Mouse (Mus musculus) kidney, postnatal 10 days (tissue): ENCODE measurements around the gene Tanc1.

ENCODE experiments used
- DNase-seq: peaks from one replicate; pipeline ENCODE4 v3.0.0; 2021; ENCODE audit warnings: mixed read lengths

The Tanc1 gene

DNA sequence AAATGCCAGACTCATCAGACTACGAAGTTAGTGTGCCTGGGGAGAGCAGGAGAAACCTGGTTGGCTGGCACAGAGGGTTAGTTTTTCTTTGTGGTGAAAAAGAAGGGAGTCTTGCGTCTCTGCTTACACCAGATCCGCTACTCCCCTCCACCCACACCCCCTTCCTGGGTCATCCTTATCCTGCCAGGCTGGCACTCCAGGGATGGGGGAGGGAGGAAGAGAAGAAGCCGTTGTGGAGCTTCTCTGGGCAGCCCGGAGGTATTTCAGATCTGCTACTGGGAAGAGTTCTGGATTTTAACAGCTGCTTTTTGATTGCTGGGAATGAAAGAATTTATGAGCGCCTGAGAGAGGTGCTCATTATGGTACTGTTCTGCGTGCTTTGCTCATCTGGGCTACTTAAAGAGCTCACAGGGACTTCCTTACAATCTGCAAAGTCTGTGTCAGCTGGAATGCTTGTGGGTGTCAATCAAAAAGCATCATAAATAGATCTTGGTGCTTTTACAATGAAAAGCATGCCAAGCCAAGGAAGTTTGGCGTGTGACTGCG is 1.7 kb downstream of the Tanc1 start:
- DNase-seq, result peak; percentile 53

GRCm38 (mm10) chr2:59616890-59617289 is 5.0 kb downstream of the Tanc1 start:
- DNase-seq, result no peak

DNA sequence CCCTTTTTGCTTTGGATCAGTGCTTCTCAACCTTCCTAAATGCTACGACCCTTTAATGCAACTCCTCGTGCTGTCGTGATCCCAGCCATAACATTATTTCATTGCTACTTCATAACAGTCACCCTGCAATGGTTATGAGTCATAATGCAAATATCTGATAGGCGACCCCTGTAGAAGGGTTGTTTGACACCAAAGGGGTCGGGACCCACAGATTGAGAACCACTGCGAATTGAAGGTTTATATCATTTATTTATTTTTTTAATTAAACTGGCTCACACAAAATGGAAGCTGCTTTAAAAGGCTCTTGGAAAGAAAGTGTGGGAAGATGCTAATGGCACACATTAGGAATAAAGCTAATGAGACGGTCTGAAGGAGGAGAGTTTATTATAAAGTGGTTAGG is 7.2 kb downstream of the Tanc1 start:
- no peak for DNase-seq

DNA sequence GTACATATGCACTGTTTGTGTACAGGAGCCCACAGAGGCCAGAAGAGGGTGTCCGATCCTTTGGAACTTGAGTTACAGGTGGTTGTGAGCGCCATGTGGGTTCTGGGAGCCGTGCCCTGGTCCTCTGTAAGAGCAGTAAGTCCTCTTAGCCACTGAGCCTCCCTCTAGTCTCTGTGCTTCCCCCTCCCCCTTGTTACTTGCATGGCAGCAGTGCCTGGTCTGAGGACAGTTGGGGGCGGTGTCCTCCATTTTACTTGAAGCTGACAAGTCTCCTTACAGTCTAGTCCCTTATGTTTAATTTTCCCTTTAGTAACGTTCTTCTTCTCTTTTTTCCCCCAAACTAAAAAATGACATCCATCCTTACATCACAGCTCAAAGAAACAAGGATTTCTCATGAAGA is 8.8 kb downstream of the Tanc1 start:
- DNase-seq, result no peak

DNA sequence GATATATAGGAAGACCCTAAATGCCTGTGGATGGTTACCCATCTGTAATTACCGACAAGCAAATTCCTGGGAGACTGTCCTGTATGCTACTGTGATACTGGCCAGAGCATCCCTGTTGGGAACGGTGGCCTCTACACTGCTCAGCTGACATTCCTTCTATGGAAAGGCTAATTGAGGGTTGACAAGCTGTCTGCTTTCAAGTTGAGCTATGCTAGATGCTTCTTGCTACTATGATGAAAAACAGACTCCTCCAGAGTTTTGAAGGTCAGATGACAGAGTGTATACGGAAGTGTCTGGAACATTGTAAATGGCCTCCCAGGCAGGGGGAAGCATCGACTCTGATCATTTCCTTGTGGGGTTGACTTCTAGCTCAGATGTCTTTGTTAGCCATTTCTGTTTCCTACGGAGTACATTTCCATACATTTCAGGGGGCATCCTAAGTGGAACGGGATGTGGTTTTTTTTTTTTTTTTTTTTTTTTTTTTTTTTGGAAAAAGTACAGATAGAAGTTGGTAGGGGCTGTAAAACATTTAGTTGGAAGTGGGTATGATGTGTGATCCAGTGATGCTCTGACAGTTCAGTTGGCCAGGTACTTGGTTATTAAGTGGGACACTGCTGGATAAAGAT is 10.8 kb downstream of the Tanc1 start:
- no peak for DNase-seq

DNA sequence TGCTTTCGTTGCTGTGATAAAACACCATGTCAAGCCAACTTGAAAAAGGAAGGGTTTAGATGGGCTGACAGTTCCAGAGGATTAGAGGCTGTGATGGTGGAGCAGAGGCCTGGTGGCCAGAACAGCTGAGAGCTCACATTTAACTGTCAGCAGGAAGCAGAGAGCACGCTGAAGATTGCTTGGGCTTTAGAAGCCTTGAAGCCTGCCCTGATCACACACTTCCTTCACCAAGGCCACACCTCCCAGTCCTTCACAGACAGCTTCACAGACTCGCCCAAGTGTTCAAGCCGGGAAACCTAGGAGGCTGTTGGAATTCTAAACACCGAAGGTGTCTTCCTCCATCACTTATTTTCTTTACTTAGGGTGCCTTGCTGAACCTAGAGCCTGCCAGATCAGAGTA is 12.0 kb downstream of the Tanc1 start:
- no peak for DNase-seq

DNA sequence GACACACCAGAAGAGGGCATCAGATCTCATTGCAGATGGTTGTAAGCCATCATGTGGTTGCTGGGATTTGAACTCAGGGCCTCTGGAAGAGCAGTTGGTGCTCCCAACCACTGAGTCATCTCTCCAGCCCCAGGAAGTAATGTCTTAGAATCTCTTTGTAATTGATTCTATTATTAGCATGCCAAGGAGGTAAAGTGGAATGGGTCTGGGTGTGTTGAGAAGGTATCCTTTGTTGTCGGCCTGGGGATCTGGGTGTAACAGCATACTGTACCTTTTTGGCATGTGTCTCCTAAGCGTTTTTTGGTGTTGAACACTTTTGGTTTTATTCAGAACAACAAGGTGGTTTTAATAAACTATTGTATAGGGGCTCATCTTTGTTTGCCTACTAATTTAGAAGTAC is 13.6 kb downstream of the Tanc1 start:
- DNase-seq, result no peak

- no peak for DNase-seq
Observed at GRCm38 (mm10) chr2:59625927-59626326, 14.1 kb downstream of the Tanc1 start.

DNA sequence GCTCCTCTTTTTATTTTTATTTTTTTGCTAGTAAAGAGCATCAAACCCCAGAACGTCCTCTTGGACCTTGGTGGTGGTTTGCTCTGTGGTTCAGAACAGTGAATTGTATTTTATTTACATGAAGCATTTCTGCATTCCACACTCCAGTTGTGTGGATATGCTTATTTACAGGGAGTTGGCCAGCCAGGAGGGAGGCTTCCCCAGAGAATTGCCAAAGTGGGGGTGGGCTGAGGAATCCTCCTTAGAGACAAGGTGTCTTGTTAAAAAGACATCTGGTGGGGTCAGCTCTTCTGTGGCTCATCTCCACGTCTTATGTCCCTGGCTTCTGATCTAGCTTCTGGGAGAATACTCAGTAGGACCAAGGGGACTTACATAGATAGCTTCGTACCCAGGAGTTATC is 14.6 kb downstream of the Tanc1 start:
- DNase-seq, result no peak

- DNase-seq, result no peak
Observed at GRCm38 (mm10) chr2:59627502-59627901, 15.7 kb downstream of the Tanc1 start.

DNA sequence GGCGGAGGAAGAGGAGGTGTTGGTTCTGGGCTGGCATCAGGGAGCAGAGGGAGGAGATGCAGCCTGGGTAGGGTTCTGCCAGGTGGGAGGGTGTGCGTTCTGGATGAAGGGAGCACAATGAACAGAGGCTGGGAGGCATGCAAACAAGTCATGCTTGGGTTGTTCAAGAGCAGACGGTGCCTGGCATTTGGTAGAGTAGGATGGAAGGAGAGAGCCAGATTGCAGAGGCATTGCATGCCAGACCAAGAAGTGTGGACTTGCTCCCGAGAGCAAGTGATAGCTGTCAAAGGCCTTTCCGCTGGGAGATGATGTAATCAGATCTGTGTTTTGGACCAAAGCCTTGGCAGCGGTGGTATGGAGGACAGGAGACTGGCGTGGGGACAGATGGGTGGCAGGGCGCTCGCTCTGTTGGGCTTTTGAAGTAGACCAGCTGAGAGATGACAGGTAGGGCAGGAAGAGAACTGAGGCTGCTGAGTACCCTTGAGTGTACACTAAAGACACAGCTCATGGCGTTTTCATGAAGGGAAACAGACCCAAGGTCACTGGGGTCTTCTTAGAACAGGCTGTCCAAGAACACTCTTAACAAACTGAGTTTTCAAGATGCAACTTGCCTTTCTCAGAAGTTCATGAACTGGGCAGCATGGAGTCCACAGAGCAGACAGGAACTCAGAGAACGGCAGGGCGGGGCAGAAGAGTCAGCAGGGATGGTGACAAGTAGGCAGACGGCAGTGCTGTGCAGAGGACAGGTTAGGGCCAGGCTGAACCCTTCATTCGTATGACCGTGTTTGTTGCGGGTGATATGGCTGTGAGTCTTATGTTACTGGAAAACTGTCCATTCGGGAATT is 16.4 kb downstream of the Tanc1 start:
- DNase-seq, result peak; percentile 44

DNA sequence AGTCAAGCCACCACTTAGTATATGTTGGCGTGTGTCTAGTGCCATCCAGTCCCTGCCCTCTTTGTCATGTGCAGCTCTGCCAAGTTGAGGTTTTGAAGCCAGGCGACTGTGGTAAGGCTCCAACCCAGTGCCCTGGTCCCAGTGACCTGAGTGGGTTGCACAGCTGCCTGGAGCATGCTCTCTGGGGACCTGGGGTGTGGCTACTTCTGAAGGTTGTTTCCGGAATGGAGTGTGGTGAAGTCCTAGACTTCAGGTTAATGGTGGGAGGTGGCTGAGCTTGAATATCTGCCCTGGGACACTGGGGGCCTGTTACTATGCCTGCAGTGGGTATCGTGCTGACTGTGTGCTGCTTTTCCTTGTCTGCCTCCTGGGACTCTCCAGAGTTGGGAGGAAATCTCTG is 18.0 kb downstream of the Tanc1 start:
- DNase-seq, result no peak

DNA sequence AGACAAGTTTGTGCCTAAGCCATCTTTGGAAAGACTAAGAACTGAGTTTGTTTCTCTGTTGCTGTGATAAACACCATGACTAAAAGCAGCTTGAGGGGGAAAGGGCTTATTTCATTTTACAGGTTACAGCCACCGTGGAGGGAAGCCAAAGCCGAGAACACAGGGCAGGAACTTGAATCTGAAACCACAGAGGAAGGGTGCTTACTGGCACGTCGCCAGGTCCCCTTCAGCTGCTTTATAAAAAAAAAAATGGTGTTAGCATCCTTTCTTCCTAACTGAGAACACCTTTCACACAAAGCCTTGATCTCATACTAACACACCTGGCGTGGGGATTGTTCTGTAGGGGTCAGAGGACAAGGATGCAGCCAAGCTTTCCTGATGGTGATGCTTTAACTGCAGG is 19.6 kb downstream of the Tanc1 start:
- peak; percentile 47 for DNase-seq

DNA sequence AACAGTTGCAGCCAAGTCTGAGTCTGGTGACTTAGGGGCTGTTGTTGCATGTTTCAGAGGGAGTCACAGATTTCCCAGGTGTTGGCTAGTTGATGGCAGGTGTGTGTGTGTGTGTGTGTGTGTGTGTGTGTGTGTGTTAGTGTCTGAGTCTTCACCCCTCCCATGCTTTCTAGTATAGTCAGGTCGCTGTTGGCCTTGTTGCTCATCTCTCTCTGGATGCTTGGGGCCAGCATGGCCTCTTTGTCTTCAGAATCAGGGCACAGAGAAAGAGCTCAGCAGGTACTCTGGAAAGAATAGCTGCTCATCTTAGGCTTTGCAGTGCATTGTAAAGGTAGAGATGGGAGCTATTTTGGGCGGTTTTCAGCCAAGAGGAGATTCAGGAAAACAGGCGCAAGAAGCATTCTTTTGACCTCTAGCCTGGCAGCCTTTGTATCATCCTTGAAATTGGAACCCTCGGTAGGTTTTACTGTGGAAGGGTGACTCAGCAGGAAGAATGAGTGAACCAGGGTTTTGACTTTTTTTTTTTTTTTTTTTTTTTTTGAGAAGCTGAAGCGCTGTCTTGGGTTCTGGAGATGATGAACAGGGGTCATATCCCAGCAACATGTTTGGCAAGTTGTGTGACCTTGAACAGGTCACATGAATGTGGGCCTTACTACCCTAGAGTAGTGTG is 22.1 kb downstream of the Tanc1 start:
- no peak for DNase-seq

GRCm38 (mm10) chr2:59637040-59637785 is 25.4 kb downstream of the Tanc1 start:
- DNase-seq, result no peak

DNA sequence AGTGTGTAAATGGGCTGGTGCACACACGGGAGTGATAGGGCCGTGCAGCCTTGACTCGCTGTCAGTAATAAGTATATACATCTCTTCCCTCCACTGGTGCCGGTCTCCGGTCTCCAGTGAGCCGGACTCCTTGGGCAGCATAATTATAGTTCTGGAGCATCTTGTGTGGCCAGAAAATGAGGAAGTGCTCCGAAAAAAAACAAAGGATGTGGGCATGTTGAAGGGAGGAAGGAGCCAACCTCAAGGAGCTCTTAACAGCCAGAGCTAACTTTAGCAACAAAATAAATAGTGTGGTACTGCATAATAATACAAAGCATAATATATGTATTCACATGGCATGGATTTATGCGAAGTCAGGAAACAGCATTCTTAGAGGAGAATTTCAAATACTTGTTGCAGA is 30.9 kb downstream of the Tanc1 start:
- no peak for DNase-seq

GRCm38 (mm10) chr2:59644816-59645215 is 33.0 kb downstream of the Tanc1 start:
- DNase-seq, result no peak

DNA sequence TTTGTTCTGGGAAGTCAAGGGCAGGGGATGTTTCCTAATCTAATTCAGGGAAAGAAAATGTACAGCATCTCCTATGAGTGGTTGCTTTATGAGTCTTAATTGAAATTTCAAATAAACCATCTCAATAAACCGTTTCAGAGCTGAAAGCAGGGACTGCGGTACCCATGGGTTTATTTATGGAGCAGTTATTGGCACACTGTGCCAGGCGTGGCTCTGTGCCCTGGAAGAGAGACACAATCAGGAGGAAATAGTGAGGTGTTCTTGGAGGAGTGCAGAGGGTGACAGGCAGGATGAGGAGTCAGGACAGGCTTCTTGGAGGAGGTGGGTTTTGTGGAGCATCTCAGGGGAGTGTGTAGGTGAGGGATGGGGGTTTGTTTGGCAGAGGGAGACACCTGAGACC is 33.7 kb downstream of the Tanc1 start:
- DNase-seq, result no peak

- DNase-seq, result no peak
Observed at GRCm38 (mm10) chr2:59646740-59647390, 35.0 kb downstream of the Tanc1 start.

DNA sequence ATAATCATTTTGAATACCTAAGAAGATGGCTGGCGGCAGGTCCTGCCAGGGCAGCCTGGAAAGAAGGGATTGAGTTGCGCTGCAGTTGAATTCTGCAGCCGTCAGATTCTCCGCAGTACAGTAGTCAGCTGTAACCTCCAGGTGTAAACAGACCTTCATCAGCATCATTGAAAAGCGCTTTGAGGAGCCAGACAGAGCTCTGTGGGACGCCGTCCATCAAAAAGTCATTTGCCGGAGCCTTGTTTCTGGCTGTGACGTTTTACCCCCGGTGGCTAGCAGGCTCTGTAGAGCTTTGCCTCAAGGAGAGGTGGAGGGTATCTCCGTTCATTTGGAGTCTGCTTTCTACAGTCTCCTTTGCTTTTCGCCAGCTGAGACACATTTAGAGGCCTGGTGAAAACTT is 36.6 kb downstream of the Tanc1 start:
- no peak for DNase-seq

- DNase-seq, result no peak
Observed at GRCm38 (mm10) chr2:59651801-59652200, 40.0 kb downstream of the Tanc1 start.

DNA sequence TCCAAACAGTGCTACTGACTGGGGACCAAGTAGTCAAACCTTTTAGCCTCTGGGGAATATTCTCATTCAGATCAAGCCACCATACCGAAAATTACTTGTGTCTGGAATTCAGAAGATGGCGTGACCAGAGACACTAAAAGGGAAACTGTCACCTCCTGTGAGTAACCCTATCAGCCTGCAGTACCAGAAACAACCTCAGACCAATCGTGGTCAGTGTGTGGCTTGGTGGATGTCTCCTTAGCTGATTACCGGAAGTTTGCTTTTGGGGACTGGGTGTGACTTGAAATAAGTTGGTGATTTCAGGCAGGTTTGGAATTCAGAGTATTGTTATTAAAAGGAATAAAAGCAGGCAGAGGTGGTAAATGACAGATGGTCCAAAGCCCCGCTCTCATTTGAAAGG is 40.9 kb downstream of the Tanc1 start:
- DNase-seq, result no peak
